Mouse (Mus musculus): ENCODE data around the gene Xlr4a. TPM values are rescaled to one million over a fixed set of nuclear protein-coding genes. Genes with fewer than 3 reads are reported as not detected.

Gene Xlr4a
- polyA plus RNA-seq, 1 experiment from 2014 or later = not detected

DNA sequence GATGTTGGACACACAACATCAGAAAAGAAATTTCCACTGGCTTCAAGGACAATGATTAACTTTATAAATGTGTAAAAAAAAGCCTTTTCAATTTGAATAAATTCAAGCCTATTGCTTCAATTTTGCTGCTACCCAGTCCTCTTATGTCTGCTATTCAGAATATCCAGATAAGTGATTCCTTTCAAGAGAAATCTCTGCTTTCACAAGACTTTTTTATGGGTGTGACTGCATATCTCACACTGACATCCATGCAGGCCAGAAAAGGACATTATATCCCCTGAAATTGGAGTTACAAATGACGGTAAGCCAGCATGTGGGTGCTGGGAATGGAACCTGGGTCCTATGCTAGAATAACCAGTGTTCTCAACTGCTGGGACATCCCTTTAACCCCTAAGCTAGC, 20.8 kb downstream of the Xlr4a start:
- no peak overlapping the region for H3K4me3 ChIP-seq (ENCODE audit: low read length)
- no peaks in the 10 kb centered on the region for H3K9me3 ChIP-seq (ENCODE audit: control insufficient read depth, low read length)
- no peak overlapping the region for H3K27ac ChIP-seq (ENCODE audit: low read depth, low read length)
- H3K4me1 ChIP-seq (ENCODE audit: control insufficient read depth, insufficient read depth, low read depth, low read length) = no peaks in the 10 kb centered on the region
- no peak for ATAC-seq
- H3K27me3 ChIP-seq (replicated peaks; ENCODE audit: control insufficient read depth, insufficient read depth, low read length) = no peaks in the 10 kb centered on the region
- H3K4me2 ChIP-seq (ENCODE audit: low read length) = no peak overlapping the region
- H3K9ac ChIP-seq (ENCODE audit: low read depth, low read length) = no peak overlapping the region
- 88% methylated on average over 1 of the region's 1 CpGs for WGBS
- no peaks in the 10 kb centered on the region for H3K36me3 ChIP-seq (ENCODE audit: control insufficient read depth, insufficient read depth, low read length)

DNA sequence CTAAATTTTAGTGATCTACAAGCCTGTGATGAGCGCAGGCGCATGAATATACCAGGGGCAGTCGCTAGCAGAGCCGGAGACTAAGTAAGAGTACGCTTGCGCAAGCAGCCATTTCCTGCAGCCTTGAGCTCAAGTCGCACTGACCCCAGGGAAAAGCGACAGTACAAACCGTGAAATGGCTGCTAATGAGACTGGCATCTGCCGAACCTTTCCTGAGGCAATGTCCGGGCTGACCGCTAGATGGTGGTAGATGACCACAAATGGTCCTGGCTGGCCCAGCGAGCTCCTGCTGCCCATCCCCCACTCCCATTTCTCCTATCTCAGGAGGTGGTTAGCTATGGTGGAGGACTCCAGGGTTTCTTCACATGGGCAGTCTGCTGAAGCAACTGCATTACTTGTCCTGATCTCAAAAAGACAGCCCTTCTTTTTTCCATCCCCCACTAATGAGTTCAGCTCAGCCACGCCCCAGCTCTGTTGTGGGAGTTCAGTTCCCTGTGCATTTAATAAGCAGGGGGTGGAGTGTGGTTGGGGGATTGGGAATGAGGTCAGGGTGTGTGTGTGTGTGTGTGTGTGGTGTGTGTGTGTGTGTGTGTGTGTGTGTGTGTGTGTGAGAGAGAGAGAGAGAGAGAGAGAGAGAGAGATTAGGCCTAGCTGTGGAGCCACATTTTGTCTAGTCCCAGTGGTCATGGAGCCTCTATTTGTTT, 28.3 kb downstream of the Xlr4a start:
- Histone ChIP-seq H3K9ac (ENCODE audit: low read depth, low read length) (no peak overlapping the region), H3K9me3 (ENCODE audit: control insufficient read depth, low read length) (no peaks in the 10 kb centered on the region), H3K4me3 (ENCODE audit: low read length) (no peak overlapping the region), H3K4me2 (ENCODE audit: low read length) (peak overlapping the region; percentile 23), H3K36me3 (ENCODE audit: control insufficient read depth, insufficient read depth, low read length) (no peaks in the 10 kb centered on the region), H3K27ac (ENCODE audit: low read depth, low read length) (peak overlapping the region; percentile 59; the same call in 1 of the 2 replicates), H3K4me1 (ENCODE audit: control insufficient read depth, insufficient read depth, low read depth, low read length) (no peaks in the 10 kb centered on the region), H3K27me3 (replicated peaks; ENCODE audit: control insufficient read depth, insufficient read depth, low read length) (no peaks in the 10 kb centered on the region)
- WGBS = 18% methylated on average over 14 of the region's 14 CpGs
- peak; percentile 98 for ATAC-seq

DNA sequence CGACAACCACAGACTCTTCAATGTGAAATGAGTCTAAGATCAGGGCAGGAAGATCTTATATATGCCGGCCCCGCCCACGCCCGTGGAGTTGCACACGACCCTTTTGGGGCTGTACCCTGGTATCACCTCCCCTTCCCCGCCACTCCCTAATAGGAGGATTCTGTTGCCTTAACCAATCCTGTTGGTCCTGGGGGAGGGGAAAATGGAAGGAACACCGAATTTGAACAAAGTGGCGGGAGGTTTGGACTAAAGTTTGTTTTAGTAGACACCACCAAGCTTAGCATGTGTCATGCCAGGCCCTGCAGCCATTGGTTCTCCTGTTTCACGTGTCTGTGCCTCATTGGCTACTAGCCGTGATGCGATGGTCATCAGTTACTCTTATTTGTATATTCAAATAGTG, 42.6 kb downstream of the Xlr4a start:
- no peak overlapping the region for H3K4me3 ChIP-seq (ENCODE audit: low read length)
- H3K27ac ChIP-seq (ENCODE audit: low read depth, low read length) = no peak overlapping the region
- H3K4me2 ChIP-seq (ENCODE audit: low read length) = no peak overlapping the region
- H3K36me3 ChIP-seq (ENCODE audit: control insufficient read depth, insufficient read depth, low read length) = no peaks in the 10 kb centered on the region
- no peak for ATAC-seq
- no peaks in the 10 kb centered on the region for H3K4me1 ChIP-seq (ENCODE audit: control insufficient read depth, insufficient read depth, low read depth, low read length)
- H3K9me3 ChIP-seq (ENCODE audit: control insufficient read depth, low read length) = no peaks in the 10 kb centered on the region
- H3K27me3 ChIP-seq (replicated peaks; ENCODE audit: control insufficient read depth, insufficient read depth, low read length) = no peaks in the 10 kb centered on the region
- 84% methylated on average over 12 of the region's 12 CpGs for WGBS
- no peak overlapping the region for H3K9ac ChIP-seq (ENCODE audit: low read depth, low read length)

DNA sequence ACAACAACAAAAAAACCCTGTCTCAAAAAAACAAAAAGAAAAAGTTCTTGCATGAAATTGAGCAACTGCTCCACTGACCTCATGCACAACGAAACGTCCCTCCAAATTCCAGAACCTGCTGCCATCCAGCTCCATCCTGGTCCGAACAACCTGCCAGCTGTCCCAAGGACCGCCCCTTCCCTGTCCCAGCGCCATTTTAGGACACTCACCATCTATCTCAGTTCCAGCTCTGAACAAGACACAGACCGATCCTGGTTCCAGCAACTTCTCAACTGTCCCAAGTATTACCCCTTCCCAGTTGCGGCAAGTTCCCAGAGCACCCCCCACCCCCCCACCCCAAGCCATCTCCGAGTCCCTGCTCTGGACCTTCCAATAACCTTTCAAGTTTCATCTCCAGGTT, 43.4 kb downstream of the Xlr4a start:
- no peaks in the 10 kb centered on the region for H3K4me1 ChIP-seq (ENCODE audit: control insufficient read depth, insufficient read depth, low read depth, low read length)
- no peak overlapping the region for H3K4me3 ChIP-seq (ENCODE audit: low read length)
- no peak overlapping the region for H3K27ac ChIP-seq (ENCODE audit: low read depth, low read length)
- no peaks in the 10 kb centered on the region for H3K27me3 ChIP-seq (replicated peaks; ENCODE audit: control insufficient read depth, insufficient read depth, low read length)
- ATAC-seq = no peak
- H3K36me3 ChIP-seq (ENCODE audit: control insufficient read depth, insufficient read depth, low read length) = no peaks in the 10 kb centered on the region
- H3K9me3 ChIP-seq (ENCODE audit: control insufficient read depth, low read length) = no peaks in the 10 kb centered on the region
- no peak overlapping the region for H3K4me2 ChIP-seq (ENCODE audit: low read length)
- H3K9ac ChIP-seq (ENCODE audit: low read depth, low read length) = no peak overlapping the region
- 87% methylated on average over 8 of the region's 8 CpGs for WGBS

DNA sequence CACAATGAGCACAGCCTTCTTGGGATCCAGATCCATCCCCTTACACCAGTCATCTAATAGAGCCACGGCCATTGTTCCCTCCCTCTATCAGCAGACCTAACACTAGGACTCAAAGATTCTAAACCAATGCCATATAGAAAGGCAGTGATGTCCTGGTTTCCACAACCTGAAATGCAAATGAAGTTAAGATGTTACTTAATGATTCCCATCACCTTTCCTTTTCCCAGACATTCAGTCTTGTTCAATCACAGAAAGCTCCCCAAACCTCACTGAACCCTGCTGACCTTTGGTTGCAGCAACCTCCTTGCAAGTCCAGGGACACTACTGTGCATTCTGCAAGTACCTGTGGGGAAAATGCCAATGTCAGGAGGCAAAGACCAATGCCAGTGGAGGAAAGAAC, 45.3 kb downstream of the Xlr4a start, which contains the start of gene Pnma5:
Gene Pnma5, minus strand, starts transcription at position 101 of the 400 bp plus-strand sequence.
- Histone ChIP-seq H3K4me1 (ENCODE audit: control insufficient read depth, insufficient read depth, low read depth, low read length) (no peaks in the 10 kb centered on the region), H3K4me3 (ENCODE audit: low read length) (no peak within 1 kb of the TSS), H3K9ac (ENCODE audit: low read depth, low read length) (no peak within 1 kb of the TSS), H3K27me3 (replicated peaks; ENCODE audit: control insufficient read depth, insufficient read depth, low read length) (no peaks in the 10 kb centered on the region), H3K4me2 (ENCODE audit: low read length) (no peak within 1 kb of the TSS), H3K27ac (ENCODE audit: low read depth, low read length) (no peak within 1 kb of the TSS), H3K36me3 (ENCODE audit: control insufficient read depth, insufficient read depth, low read length) (no peaks in the 10 kb centered on the region), H3K9me3 (ENCODE audit: control insufficient read depth, low read length) (no peaks in the 10 kb centered on the region)
- no peak for ATAC-seq
- WGBS = 88% methylated on average over 1 of the region's 1 CpGs

Other genes starting within 250 kb of the Xlr4a start
- gene Cetn2, start 164.1 kb downstream of the Xlr4a start, polyA plus RNA-seq (2015; fragmentation: Nextera tagmentation; extraction: Ambion mirVana) = 66.8 and 70.1 TPM in 2 replicates
- 51.2 and 54.5 TPM in 2 replicates for gene Nsdhl, start 163.9 kb downstream of the Xlr4a start, polyA plus RNA-seq (2015; fragmentation: Nextera tagmentation; extraction: Ambion mirVana)
- 1.3 and 2.0 TPM in 2 replicates for gene Zfp185, start 95.1 kb downstream of the Xlr4a start, polyA plus RNA-seq (2015; fragmentation: Nextera tagmentation; extraction: Ambion mirVana)
- 0.16 and 0.43 TPM in 2 replicates for gene Pnma5, start 45.4 kb downstream of the Xlr4a start, polyA plus RNA-seq (2015; fragmentation: Nextera tagmentation; extraction: Ambion mirVana)
- 4.4 and 6.6 TPM in 2 replicates for gene Pnma3, start 17.7 kb downstream of the Xlr4a start, polyA plus RNA-seq (2015; fragmentation: Nextera tagmentation; extraction: Ambion mirVana)
- gene Xlr3a, start 14.6 kb upstream of the Xlr4a start, polyA plus RNA-seq (2015; fragmentation: Nextera tagmentation; extraction: Ambion mirVana) = 4.1 and 4.2 TPM in 2 replicates
- 0.72 and 1.9 TPM in 2 replicates for gene Gm14685, start 34.6 kb upstream of the Xlr4a start, polyA plus RNA-seq (2015; fragmentation: Nextera tagmentation; extraction: Ambion mirVana)
- not detected in 2 replicates for gene Xlr5b, start 66.3 kb upstream of the Xlr4a start, polyA plus RNA-seq (2015; fragmentation: Nextera tagmentation; extraction: Ambion mirVana)
- 0.38 and 1.0 TPM in 2 replicates for gene DXBay18, start 67.0 kb upstream of the Xlr4a start, polyA plus RNA-seq (2015; fragmentation: Nextera tagmentation; extraction: Ambion mirVana)
- not detected in 2 replicates for gene Spin2d, start 94.5 kb upstream of the Xlr4a start, polyA plus RNA-seq (2015; fragmentation: Nextera tagmentation; extraction: Ambion mirVana)
- gene Xlr3b, start 109.7 kb upstream of the Xlr4a start, polyA plus RNA-seq (2015; fragmentation: Nextera tagmentation; extraction: Ambion mirVana) = 12.7 and 16.0 TPM in 2 replicates
- 0.66 and 0.75 TPM in 2 replicates for gene Xlr4b, start 131.9 kb upstream of the Xlr4a start, polyA plus RNA-seq (2015; fragmentation: Nextera tagmentation; extraction: Ambion mirVana)
- gene F8a, start 145.8 kb upstream of the Xlr4a start, polyA plus RNA-seq (2015; fragmentation: Nextera tagmentation; extraction: Ambion mirVana) = 33.0 and 34.3 TPM in 2 replicates
- not detected in 2 replicates for gene Xlr4c, start 160.7 kb upstream of the Xlr4a start, polyA plus RNA-seq (2015; fragmentation: Nextera tagmentation; extraction: Ambion mirVana)
- 0.11 TPM in 1 of 2 replicates, not detected in the other for gene Xlr3c, start 182.9 kb upstream of the Xlr4a start, polyA plus RNA-seq (2015; fragmentation: Nextera tagmentation; extraction: Ambion mirVana)
- gene Xlr5a, start 210.5 kb upstream of the Xlr4a start, polyA plus RNA-seq (2015; fragmentation: Nextera tagmentation; extraction: Ambion mirVana) = not detected in 2 replicates
- not detected in 2 replicates for gene Xlr5c, start 210.5 kb upstream of the Xlr4a start, polyA plus RNA-seq (2015; fragmentation: Nextera tagmentation; extraction: Ambion mirVana)